Mouse (Mus musculus) layer of hippocampus, postnatal 14 days (tissue): Measurements from ENCODE around the gene Rpp21. TPM values are rescaled to one million over a fixed set of nuclear protein-coding genes. Genes with fewer than 3 reads are reported as not detected.
"Not testable (repeated sequence)": the region's sequence is repeated elsewhere in the genome, so short reads cannot be mapped to it uniquely, and the experiment has no call there.

ENCODE experiments used
- DNase-seq, 2 experiments: peaks; one replicate each; pipeline ENCODE4 v3.0.0; 2021 to 2022; ENCODE audit warnings: low spot score in 2 of 2, mixed read lengths in 1 of 2
- total RNA-seq, 2 experiments: library from RNA; stranded (reverse); gene quantifications; 2 replicates each; pipeline ENCODE4 v1.2.3; 2021

The Rpp21 gene
- total RNA-seq, 2 experiments from 2014 or later, result 44.0 to 47.0 TPM

DNA sequence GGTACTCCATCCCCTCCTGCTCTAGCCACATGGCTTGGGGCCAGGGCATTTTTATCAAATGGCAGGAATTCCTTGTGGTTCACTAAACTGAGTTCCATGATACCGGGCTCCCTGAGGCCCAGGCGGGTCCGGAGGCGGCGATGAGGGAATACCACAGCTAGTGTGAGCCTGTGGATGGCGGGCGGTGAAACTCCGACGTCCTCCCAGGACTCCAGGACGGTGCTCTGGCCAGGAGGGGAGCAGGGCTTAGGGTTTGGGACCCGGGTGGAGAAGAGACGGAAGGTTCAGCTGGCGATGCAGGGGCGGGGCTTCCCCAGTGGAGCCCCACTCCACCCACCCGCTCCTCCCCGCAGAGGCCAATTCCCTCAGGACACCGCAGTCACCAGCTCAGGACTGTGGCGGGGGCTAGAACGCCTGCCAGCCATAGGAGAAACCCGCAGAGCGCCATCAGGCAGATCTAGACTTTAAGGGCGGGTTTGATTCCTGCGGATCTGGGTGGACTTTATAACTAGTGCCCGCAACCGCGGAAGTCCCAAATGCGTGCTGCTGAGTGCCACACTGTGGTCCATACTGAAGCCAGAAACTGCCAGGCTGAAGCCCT lies 20.4 kb downstream of the Rpp21 start:
- DNase-seq, result no peak

GRCm38 (mm10) chr17:36235300-36235699 lies 22.6 kb downstream of the Rpp21 start:
- not testable (repeated sequence) for DNase-seq

- no peak for DNase-seq
Measured at GRCm38 (mm10) chr17:36233572-36233971, 24.3 kb downstream of the Rpp21 start.

GRCm38 (mm10) chr17:36231318-36231717 lies 26.6 kb downstream of the Rpp21 start:
- DNase-seq, result peak; percentile 39 to 41

GRCm38 (mm10) chr17:36229046-36229445 lies 28.8 kb downstream of the Rpp21 start:
- DNase-seq, result no peak

DNA sequence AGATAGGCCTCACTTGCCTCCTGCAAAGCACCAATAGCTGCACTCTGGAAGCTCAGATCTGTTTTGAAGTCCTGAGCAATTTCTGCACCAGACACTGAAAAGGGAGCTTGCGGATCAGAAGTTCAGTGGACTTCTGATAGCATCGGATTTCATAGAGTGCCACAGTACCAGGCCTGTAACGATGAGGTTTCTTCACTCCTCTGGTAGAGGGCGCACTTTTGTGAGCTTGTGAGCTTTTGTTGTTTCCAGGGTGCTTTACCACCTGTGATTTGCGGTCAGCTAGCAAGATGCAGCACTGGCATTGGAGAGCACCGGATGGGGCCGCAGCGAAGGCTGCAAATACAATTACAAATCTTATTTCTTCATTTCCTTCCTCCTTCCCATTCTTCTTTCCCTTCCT lies 30.9 kb downstream of the Rpp21 start:
- no peak for DNase-seq

DNA sequence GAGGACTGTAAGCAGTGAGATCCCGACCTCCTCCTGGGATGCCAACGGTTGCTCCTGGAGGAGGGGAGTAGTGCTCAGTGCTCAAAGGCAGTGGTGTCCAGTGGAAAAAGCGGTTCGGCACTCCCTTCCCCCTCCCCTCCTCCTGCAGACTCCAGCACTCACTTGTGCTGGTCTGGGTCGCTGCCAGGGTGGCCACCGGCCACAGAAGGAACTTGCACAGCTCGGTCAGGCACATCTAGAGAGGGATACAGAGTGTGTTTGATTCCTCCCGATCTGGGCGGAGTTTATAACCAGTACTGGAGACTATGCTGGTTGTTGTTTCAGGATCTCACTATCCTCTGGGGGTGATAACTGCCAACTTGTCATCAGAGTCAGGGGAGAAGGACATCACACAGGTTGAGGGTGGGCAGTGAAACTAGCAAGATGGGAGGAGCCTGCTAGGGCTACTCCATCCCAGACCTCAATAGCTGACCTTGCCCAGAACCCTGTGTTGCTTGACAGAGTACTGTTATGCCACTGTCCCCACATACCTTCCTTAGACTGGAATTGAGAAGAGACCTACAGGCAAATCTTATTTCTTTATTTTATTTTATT lies 32.5 kb downstream of the Rpp21 start:
- no peak for DNase-seq

DNA sequence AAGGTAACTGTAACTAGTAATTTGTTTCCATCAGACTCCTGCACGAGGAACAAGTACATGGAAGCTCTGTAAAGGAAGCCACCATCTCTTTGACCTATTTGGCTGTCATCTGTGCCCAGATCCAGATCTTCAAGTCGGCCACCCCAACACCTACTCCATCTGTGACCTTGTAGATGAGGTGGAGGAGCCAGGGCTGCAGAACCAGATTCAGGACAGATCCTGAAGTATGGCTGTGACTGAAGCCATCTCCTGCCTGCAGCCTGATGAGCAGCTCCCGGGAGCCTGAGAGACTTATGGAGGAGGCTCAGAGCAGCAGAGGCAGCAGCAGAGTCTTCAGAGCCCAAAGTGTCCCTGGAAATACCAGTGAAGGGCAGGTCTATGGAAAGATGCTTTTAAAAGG lies 33.4 kb downstream of the Rpp21 start:
- no peak for DNase-seq

DNA sequence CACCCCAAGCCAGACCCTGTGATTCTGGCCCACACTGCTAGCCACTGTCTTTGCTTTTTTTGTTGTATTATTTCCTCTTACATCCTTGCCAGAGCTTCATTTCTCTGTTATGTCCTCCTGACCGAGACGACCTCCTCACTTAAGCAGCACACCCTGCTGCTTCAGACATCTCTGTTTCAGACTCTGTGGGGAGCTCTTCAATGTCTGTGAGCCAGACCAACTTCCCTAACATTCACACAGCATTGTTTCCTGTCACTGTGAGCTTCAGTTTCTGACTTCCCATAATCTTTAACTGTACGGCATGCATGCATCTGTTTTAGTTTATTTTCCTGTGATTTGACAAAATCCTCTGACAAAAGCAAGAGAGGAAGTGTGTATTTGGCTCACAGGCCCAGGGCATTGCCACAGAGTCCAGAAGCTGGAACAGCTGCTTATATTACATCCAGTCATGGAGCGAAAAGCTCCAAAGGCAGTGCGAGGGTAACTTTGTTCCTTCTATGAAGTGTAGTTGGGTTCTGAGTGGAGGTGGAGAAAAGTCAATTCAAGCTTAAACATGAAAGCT lies 39.2 kb downstream of the Rpp21 start:
- no peak for DNase-seq

DNA sequence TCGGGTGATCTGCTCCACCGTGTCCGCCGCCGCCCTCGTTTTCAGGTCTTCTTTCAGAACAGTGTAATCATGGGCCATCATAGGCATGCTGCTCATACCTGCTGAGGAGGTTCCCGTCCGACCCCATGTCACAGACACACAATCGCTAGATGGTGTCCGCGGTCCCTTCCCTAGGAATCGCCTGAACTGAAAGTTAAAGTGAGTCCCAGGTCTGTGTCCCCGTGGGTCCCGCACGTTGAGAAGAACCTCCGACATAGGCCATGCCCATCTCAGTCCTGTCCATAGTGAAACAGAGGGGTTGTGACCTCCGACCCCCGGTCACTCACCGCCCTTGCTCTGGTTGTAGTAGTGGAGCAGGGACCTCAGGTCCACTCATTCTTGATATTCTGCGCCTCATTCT lies 42.3 kb downstream of the Rpp21 start:
- DNase-seq, result no peak

- DNase-seq, result no peak
Measured at GRCm38 (mm10) chr17:36206846-36207245, 51.0 kb downstream of the Rpp21 start.

DNA sequence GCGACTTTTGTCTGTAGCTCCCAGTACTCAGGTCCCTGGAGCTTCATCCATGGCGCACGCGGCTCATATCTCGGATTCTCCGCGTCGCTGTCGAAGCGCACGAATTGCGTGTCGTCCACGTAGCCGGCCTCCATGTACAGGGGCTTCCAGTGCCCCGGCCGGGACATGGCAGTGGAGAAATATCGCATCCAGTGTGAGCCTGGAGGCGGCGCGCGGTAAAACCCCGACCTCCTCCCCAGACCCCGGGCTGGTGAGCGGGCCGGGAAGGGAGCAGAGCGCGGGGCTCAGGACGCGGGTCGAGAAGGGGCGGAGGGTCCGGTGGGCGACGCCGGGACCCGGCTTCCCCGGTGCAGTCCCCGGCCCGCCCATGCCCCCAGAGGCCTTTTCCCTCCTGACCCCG lies 52.0 kb downstream of the Rpp21 start:
- DNase-seq, result no peak

Other genes with a start within 250 kb of the Rpp21 start
- gene H2-T24, start 237.5 kb downstream of the Rpp21 start, total RNA-seq, result 1 to 10 TPM; 1.0 to 1.1 TPM
- gene H2-T23, start 225.2 kb downstream of the Rpp21 start, total RNA-seq, result 1 to 10 TPM; 3.0 to 3.6 TPM
- gene H2-T22, start 215.3 kb downstream of the Rpp21 start, total RNA-seq, result 1 to 10 TPM; 9.1 to 9.2 TPM
- gene Gm6034, start 215.1 kb downstream of the Rpp21 start, total RNA-seq, result not detected
- under 1 TPM; 0.31 to 0.32 TPM for gene Gm11127, start 199.7 kb downstream of the Rpp21 start, total RNA-seq
- not detected for gene Gm19684, start 136.4 kb downstream of the Rpp21 start, total RNA-seq
- not detected for gene Gm7030, start 128.6 kb downstream of the Rpp21 start, total RNA-seq
- not detected for gene Gm8909, start 89.5 kb downstream of the Rpp21 start, total RNA-seq
- gene H2-T3, start 67.8 kb downstream of the Rpp21 start, total RNA-seq, result not detected
- 10 to 100 TPM; 20.4 to 21.4 TPM for gene Trim39, start 14.2 kb upstream of the Rpp21 start, total RNA-seq
- gene H2-M10.2, start 28.4 kb upstream of the Rpp21 start, total RNA-seq, result not detected
- not detected for gene H2-M10.1, start 68.1 kb upstream of the Rpp21 start, total RNA-seq
- not detected for gene H2-M10.3, start 110.3 kb upstream of the Rpp21 start, total RNA-seq
- gene H2-M10.4, start 204.3 kb upstream of the Rpp21 start, total RNA-seq, result not detected